ENCODE assay signal across 9 mouse cellular contexts in genomic region chr10:75062621-75063020, GRCm38 (mm10). TPM values are rescaled to one million over a fixed set of nuclear protein-coding genes. Genes with fewer than 3 reads are reported as not detected.
DNase-seq lines count a peak whose midpoint lies in the region; ATAC-seq and TF ChIP-seq lines count a peak whose summit lies in the region.
"Had no signal": no experiment of that assay in that cellular context is flagged by ENCODE, and none has a peak within 500 bp of the region (broad histone marks: within the 10 kb centered on the region; RNA-seq: fewer than 3 reads in every experiment).

No protein-coding gene starts in this region.

- H3K9ac ChIP-seq in forebrain, embryonic 16.5 days (replicated peaks; ENCODE audit: low read depth, low read length), result peak overlapping the region; percentile 75
- H3K9ac ChIP-seq in liver, embryonic 14.5 days (replicated peaks), result no peak overlapping the region

- no peak for ATAC-seq in forebrain, embryonic 16.5 days
- no peak for ATAC-seq in liver, embryonic 14.5 days (ENCODE audit: insufficient read depth)

- no peaks in the 10 kb centered on the region for H3K9me3 ChIP-seq in forebrain, embryonic 16.5 days (ENCODE audit: control insufficient read depth, low read length)
- H3K9me3 ChIP-seq in liver, embryonic 14.5 days (ENCODE audit: control insufficient read depth, low read length), result no peaks in the 10 kb centered on the region

- H3K27me3 ChIP-seq in forebrain, embryonic 16.5 days (replicated peaks; ENCODE audit: control insufficient read depth, insufficient read depth, low read length), result no peaks in the 10 kb centered on the region
- H3K27me3 ChIP-seq in liver, embryonic 14.5 days (ENCODE audit: control insufficient read depth, insufficient read depth, low read length), result peaks cover 34% of the 10 kb centered on the region

- no peak for TF ChIP-seq CTCF in liver, embryonic 14.5 days (IDR thresholded peaks at IDR 0.05; ENCODE audit: low read depth)

- H3K4me2 ChIP-seq in forebrain, embryonic 16.5 days (ENCODE audit: low read length), result peak overlapping the region; percentile 97
- H3K4me2 ChIP-seq in liver, embryonic 14.5 days (ENCODE audit: low read depth), result peak overlapping the region; percentile 69

- H3K4me1 ChIP-seq in forebrain, embryonic 16.5 days (replicated peaks; ENCODE audit: control insufficient read depth, insufficient read depth, low read length), result peaks cover 62% of the 10 kb centered on the region
- H3K4me1 ChIP-seq in liver, embryonic 14.5 days (replicated peaks; ENCODE audit: control insufficient read depth in 2 of 2, insufficient read depth in 2 of 2, low read length in 1 of 2), result peaks cover 0 to 22% of the 10 kb centered on the region in 2 experiments; a peak in 3 of 4 replicates

- no peaks in the 10 kb centered on the region for H3K36me3 ChIP-seq in forebrain, embryonic 16.5 days (ENCODE audit: control insufficient read depth, insufficient read depth)
- no peaks in the 10 kb centered on the region for H3K36me3 ChIP-seq in liver, embryonic 14.5 days (replicated peaks; ENCODE audit: control insufficient read depth, insufficient read depth, low read depth)

- peak overlapping the region; percentile 93 for H3K4me3 ChIP-seq in forebrain, embryonic 16.5 days (replicated peaks; ENCODE audit: low read length)
- H3K4me3 ChIP-seq in liver, embryonic 14.5 days (ENCODE audit: insufficient read depth in 1 of 2, low read depth in 2 of 2, low read length in 2 of 2), result peak overlapping the region; percentile 11 to 61; a peak in 3 of 4 replicates

- no peak overlapping the region for H3K27ac ChIP-seq in forebrain, embryonic 16.5 days (ENCODE audit: low read length)
- no peak overlapping the region for H3K27ac ChIP-seq in liver, embryonic 14.5 days

- peak; percentile 81 for DNase-seq in heart, adult 11 months
- no peak for DNase-seq in heart, adult 9 months (ENCODE audit: low spot score in 2 of 2)
- peak; percentile 29 for DNase-seq in 3T3-L1 (ENCODE audit: low read depth, low spot score)
- no peak for DNase-seq in liver, embryonic 14.5 days (ENCODE audit: low read depth in 3 of 3, low spot score in 3 of 3)
- no peak for DNase-seq in right cerebral cortex, postnatal 10 days (ENCODE audit: low spot score in 2 of 2)
- no peak for DNase-seq in gastrocnemius, adult 8-10 months (ENCODE audit: low spot score in 2 of 2)
- no peak for DNase-seq in kidney, postnatal 25 days

- no peak for TF ChIP-seq EP300 in liver, embryonic 14.5 days (IDR thresholded peaks at IDR 0.05; ENCODE audit: low read depth)

- 47% methylated on average over 6 of the region's 6 CpGs for WGBS in forebrain, embryonic 16.5 days
- WGBS in liver, embryonic 14.5 days (ENCODE audit: insufficient replicate concordance), result 32% methylated on average over 6 of the region's 6 CpGs

RNA-seq across cellular contexts. Expression of gene Bcr, which starts 2.2 kb away (rescaled TPM):
- 14.8 and 17.6 TPM in 2 replicates for polyA plus RNA-seq in forebrain, embryonic 16.5 days (2015; fragmentation: Nextera tagmentation; extraction: Ambion mirVana)
- polyA plus RNA-seq in liver, embryonic 14.5 days (2012; rRNA removed), result 3.3 and 3.5 TPM in 2 replicates
- 0.85 and 1.3 TPM in 2 replicates for polyA plus RNA-seq in liver, embryonic 14.5 days (2014; fragmentation: Nextera tagmentation; extraction: Ambion mirVana)
- total RNA-seq in gastrocnemius, adult 8-10 months (2022), result 1 to 10 TPM; 3.5 to 5.5 (median 4.7) TPM

RNA-seq across cellular contexts. Expression of gene Rab36, which starts 25.8 kb away (rescaled TPM):
- 14.3 and 16.8 TPM in 2 replicates for polyA plus RNA-seq in forebrain, embryonic 16.5 days (2015; fragmentation: Nextera tagmentation; extraction: Ambion mirVana)
- 2.0 and 2.5 TPM in 2 replicates for polyA plus RNA-seq in liver, embryonic 14.5 days (2012; rRNA removed)
- polyA plus RNA-seq in liver, embryonic 14.5 days (2014; fragmentation: Nextera tagmentation; extraction: Ambion mirVana), result 0.70 and 1.1 TPM in 2 replicates
- total RNA-seq in gastrocnemius, adult 8-10 months (2022), result 1 to 10 TPM in 1 of 4 experiments, under 1 TPM in 3; 0.10 to 1.0 (median 0.19) TPM

RNA-seq across cellular contexts. Expression of gene Rsph14, which starts 30.2 kb away (rescaled TPM):
- 0.27 and 0.77 TPM in 2 replicates for polyA plus RNA-seq in forebrain, embryonic 16.5 days (2015; fragmentation: Nextera tagmentation; extraction: Ambion mirVana)
- not detected in 2 replicates for polyA plus RNA-seq in liver, embryonic 14.5 days (2012; rRNA removed)
- polyA plus RNA-seq in liver, embryonic 14.5 days (2014; fragmentation: Nextera tagmentation; extraction: Ambion mirVana), result not detected in 2 replicates
- not detected for total RNA-seq in gastrocnemius, adult 8-10 months (2022)
- polyA plus RNA-seq: large intestine, adult 2 months had no signal

Comparison
In these comparisons a context has a peak if more than half of its experiments do, and no peak if none do; other contexts are left out.
1. DNase-seq: peak in heart, adult 11 months (single experiment) and 3T3-L1 (single experiment); none in heart, adult 9 months (0 of 2), liver, embryonic 14.5 days (0 of 3), right cerebral cortex, postnatal 10 days (0 of 2), gastrocnemius, adult 8-10 months (0 of 2) and kidney, postnatal 25 days (0 of 2).